Mouse (Mus musculus): Measurements from ENCODE around the gene Arhgef11. TPM values are rescaled to one million over a fixed set of nuclear protein-coding genes. Genes with fewer than 3 reads are reported as not detected.

Gene Arhgef11
- total RNA-seq, 2 experiments from 2014 or later: 1.6 to 2.5 TPM

GRCm38 (mm10) chr3:87659692-87660429, 42.5 kb downstream of the Arhgef11 start:
- ATAC-seq (replicated peaks; ENCODE audit: low FRiP score, poor library complexity, severe bottlenecking): no peak

- no peak for ATAC-seq (replicated peaks; ENCODE audit: low FRiP score, poor library complexity, severe bottlenecking)
Observed at GRCm38 (mm10) chr3:87660479-87660878, 43.1 kb downstream of the Arhgef11 start.

GRCm38 (mm10) chr3:87661291-87661690, 43.9 kb downstream of the Arhgef11 start:
- ATAC-seq (replicated peaks; ENCODE audit: low FRiP score, poor library complexity, severe bottlenecking): no peak

- no peak for ATAC-seq (replicated peaks; ENCODE audit: low FRiP score, poor library complexity, severe bottlenecking)
Observed at GRCm38 (mm10) chr3:87718525-87718924, 101.2 kb downstream of the Arhgef11 start.

- ATAC-seq (replicated peaks; ENCODE audit: low FRiP score, poor library complexity, severe bottlenecking): no peak
Observed at GRCm38 (mm10) chr3:87724556-87724955, 107.2 kb downstream of the Arhgef11 start.

- ATAC-seq (replicated peaks; ENCODE audit: low FRiP score, poor library complexity, severe bottlenecking): no peak
Observed at GRCm38 (mm10) chr3:87725396-87726160, 108.2 kb downstream of the Arhgef11 start.

GRCm38 (mm10) chr3:87726191-87726590, 108.8 kb downstream of the Arhgef11 start:
- ATAC-seq (replicated peaks; ENCODE audit: low FRiP score, poor library complexity, severe bottlenecking): no peak

GRCm38 (mm10) chr3:87728696-87729095, 111.3 kb downstream of the Arhgef11 start:
- ATAC-seq (replicated peaks; ENCODE audit: low FRiP score, poor library complexity, severe bottlenecking): no peak

GRCm38 (mm10) chr3:87733098-87733497, 115.7 kb downstream of the Arhgef11 start:
- no peak for ATAC-seq (replicated peaks; ENCODE audit: low FRiP score, poor library complexity, severe bottlenecking)

GRCm38 (mm10) chr3:87733984-87734761, 116.8 kb downstream of the Arhgef11 start:
- no peak for ATAC-seq (replicated peaks; ENCODE audit: low FRiP score, poor library complexity, severe bottlenecking)

GRCm38 (mm10) chr3:87735335-87735734, 118.0 kb downstream of the Arhgef11 start:
- no peak for ATAC-seq (replicated peaks; ENCODE audit: low FRiP score, poor library complexity, severe bottlenecking)

GRCm38 (mm10) chr3:87738906-87739305, 121.5 kb downstream of the Arhgef11 start:
- ATAC-seq (replicated peaks; ENCODE audit: low FRiP score, poor library complexity, severe bottlenecking): no peak

GRCm38 (mm10) chr3:87742013-87742412, 124.7 kb downstream of the Arhgef11 start:
- no peak for ATAC-seq (replicated peaks; ENCODE audit: low FRiP score, poor library complexity, severe bottlenecking)

GRCm38 (mm10) chr3:87742735-87743134, 125.4 kb downstream of the Arhgef11 start:
- no peak for ATAC-seq (replicated peaks; ENCODE audit: low FRiP score, poor library complexity, severe bottlenecking)

- ATAC-seq (replicated peaks; ENCODE audit: low FRiP score, poor library complexity, severe bottlenecking): no peak
Observed at GRCm38 (mm10) chr3:87743927-87744326, 126.6 kb downstream of the Arhgef11 start.

- ATAC-seq (replicated peaks; ENCODE audit: low FRiP score, poor library complexity, severe bottlenecking): no peak
Observed at GRCm38 (mm10) chr3:87745036-87745659, 127.8 kb downstream of the Arhgef11 start.

GRCm38 (mm10) chr3:87748431-87748830, 131.1 kb downstream of the Arhgef11 start, which contains the start of gene Lrrc71:
Gene Lrrc71 (minus strand): TSS chr3:87748625.
- no peak for ATAC-seq (replicated peaks; ENCODE audit: low FRiP score, poor library complexity, severe bottlenecking)

GRCm38 (mm10) chr3:87749036-87749435, 131.7 kb downstream of the Arhgef11 start:
- no peak for ATAC-seq (replicated peaks; ENCODE audit: low FRiP score, poor library complexity, severe bottlenecking)

- ATAC-seq (replicated peaks; ENCODE audit: low FRiP score, poor library complexity, severe bottlenecking): no peak
Observed at GRCm38 (mm10) chr3:87749977-87750376, 132.6 kb downstream of the Arhgef11 start.

GRCm38 (mm10) chr3:87752567-87752966, 135.2 kb downstream of the Arhgef11 start:
- no peak for ATAC-seq (replicated peaks; ENCODE audit: low FRiP score, poor library complexity, severe bottlenecking)

Data from erythroid progenitor cell, adult 5-6 weeks (primary cell).